Mouse (Mus musculus): ENCODE measurements around the gene Tgds. TPM values are rescaled to one million over a fixed set of nuclear protein-coding genes. Genes with fewer than 3 reads are reported as not detected.

The Tgds gene
- polyA plus RNA-seq, 1 experiment from 2014 or later = 24.4 TPM

DNA sequence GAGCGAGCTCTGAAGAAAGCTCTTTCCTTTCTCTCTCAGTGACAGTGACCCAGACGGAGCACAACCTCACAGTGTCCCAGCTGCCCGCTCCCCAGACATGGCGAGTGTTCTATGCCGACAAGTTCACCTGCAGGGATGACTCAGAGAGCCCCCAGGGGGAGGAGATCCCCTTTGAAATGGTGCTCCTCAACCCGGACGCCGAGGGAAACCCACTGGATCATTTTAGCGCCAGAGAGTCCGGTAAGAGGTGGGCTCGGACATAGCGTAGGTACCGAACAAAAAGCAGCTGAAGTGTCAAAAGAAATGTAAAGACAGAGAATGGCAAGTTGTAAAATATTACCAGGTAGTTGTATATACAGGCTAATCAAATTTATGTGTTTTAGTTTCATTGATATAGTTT is 15.5 kb upstream of the Tgds start:
- Histone ChIP-seq H3K9ac (ENCODE audit: low read length) (no peak overlapping the region), H3K4me2 (ENCODE audit: low read length) (no peak overlapping the region), H3K9me3 (replicated peaks; ENCODE audit: control insufficient read depth, low read length) (no peaks in the 10 kb centered on the region), H3K36me3 (ENCODE audit: control insufficient read depth, insufficient read depth, low read length) (peaks cover 13% of the 10 kb centered on the region; the same call in 1 of the 2 replicates), H3K4me1 (ENCODE audit: control insufficient read depth, insufficient read depth, low read length) (no peaks in the 10 kb centered on the region), H3K27ac (ENCODE audit: low read depth, low read length) (no peak overlapping the region), H3K27me3 (replicated peaks; ENCODE audit: control insufficient read depth, insufficient read depth, low read length) (no peaks in the 10 kb centered on the region), H3K4me3 (ENCODE audit: low read depth, low read length) (no peak overlapping the region)
- 94% methylated on average over 13 of the region's 13 CpGs for WGBS
- DNase-seq (ENCODE audit: low spot score) = no peak
- no peak for ATAC-seq

DNA sequence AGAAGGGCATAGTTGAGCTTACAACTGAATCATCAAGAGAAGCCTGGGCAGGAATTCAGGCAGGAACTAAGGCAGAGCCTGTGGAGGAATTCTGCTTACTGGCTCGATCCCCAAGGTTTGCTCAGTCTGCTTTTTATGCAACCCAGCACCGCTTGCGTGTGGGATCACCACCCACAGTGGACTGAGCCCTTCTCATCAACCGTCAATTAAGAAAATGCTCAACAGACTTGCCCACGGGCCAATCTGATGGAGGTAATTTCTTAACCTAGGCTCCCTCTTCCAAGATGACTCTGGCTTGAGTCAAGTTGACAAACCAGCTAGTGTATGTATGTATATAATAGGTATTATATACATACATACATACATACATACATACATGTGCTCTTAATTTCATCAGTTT is 9.7 kb upstream of the Tgds start:
- Histone ChIP-seq H3K9me3 (replicated peaks; ENCODE audit: control insufficient read depth, low read length) (no peaks in the 10 kb centered on the region), H3K4me2 (ENCODE audit: low read length) (no peak overlapping the region), H3K4me1 (ENCODE audit: control insufficient read depth, insufficient read depth, low read length) (peaks cover 7% of the 10 kb centered on the region), H3K9ac (ENCODE audit: low read length) (no peak overlapping the region), H3K36me3 (ENCODE audit: control insufficient read depth, insufficient read depth, low read length) (peaks cover 23% of the 10 kb centered on the region), H3K4me3 (ENCODE audit: low read depth, low read length) (no peak overlapping the region), H3K27me3 (replicated peaks; ENCODE audit: control insufficient read depth, insufficient read depth, low read length) (no peaks in the 10 kb centered on the region), H3K27ac (ENCODE audit: low read depth, low read length) (no peak overlapping the region)
- DNase-seq (ENCODE audit: low spot score) = no peak
- ATAC-seq = no peak
- WGBS = 88% methylated on average over 5 of the region's 5 CpGs

DNA sequence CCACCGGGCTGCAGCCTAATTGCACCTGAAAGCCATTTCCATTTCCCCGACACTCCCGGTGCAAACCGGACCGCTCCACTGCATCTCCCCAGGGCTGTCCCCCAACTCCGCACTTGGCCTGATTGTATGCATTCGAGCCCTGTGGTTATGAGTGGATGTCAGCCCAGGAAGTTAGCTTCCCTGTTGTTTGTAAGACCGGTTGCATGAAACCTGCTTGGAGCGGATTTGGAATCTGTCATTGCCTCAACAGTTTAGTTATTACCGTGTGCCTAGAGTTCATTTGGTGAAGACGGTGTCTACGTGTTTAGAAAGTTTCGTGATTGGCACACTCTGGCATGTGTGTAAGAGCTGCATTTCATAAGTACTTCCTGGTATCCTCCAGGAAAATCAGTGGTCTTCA is 4.9 kb upstream of the Tgds start:
- Histone ChIP-seq H3K4me3 (ENCODE audit: low read depth, low read length) (peak overlapping the region; percentile 83), H3K9ac (ENCODE audit: low read length) (peak overlapping the region; percentile 90), H3K4me1 (ENCODE audit: control insufficient read depth, insufficient read depth, low read length) (peaks cover 11% of the 10 kb centered on the region), H3K4me2 (ENCODE audit: low read length) (peak overlapping the region; percentile 84), H3K27ac (ENCODE audit: low read depth, low read length) (peak overlapping the region; percentile 21), H3K9me3 (replicated peaks; ENCODE audit: control insufficient read depth, low read length) (no peaks in the 10 kb centered on the region), H3K27me3 (replicated peaks; ENCODE audit: control insufficient read depth, insufficient read depth, low read length) (no peaks in the 10 kb centered on the region; the same call in 1 of the 2 replicates), H3K36me3 (ENCODE audit: control insufficient read depth, insufficient read depth, low read length) (peaks cover 23% of the 10 kb centered on the region)
- ATAC-seq = peak; percentile 27
- 1% methylated on average over 13 of the region's 13 CpGs for WGBS
- DNase-seq (ENCODE audit: low spot score) = peak; percentile 45

GRCm38 (mm10) chr14:118136744-118137452 is 4.3 kb upstream of the Tgds start, which contains the start of gene Gpr180:
Gpr180 (plus strand) TSS chr14:118137158.
- Histone ChIP-seq H3K4me2 (ENCODE audit: low read length) (peak within 1 kb of the TSS; percentile 84), H3K36me3 (ENCODE audit: control insufficient read depth, insufficient read depth, low read length) (peaks cover 23% of the 10 kb centered on the region), H3K9ac (ENCODE audit: low read length) (peak within 1 kb of the TSS; percentile 90), H3K27ac (ENCODE audit: low read depth, low read length) (peak within 1 kb of the TSS; percentile 55), H3K27me3 (replicated peaks; ENCODE audit: control insufficient read depth, insufficient read depth, low read length) (no peaks in the 10 kb centered on the region; the same call in 1 of the 2 replicates), H3K9me3 (replicated peaks; ENCODE audit: control insufficient read depth, low read length) (no peaks in the 10 kb centered on the region), H3K4me1 (ENCODE audit: control insufficient read depth, insufficient read depth, low read length) (peaks cover 12% of the 10 kb centered on the region), H3K4me3 (ENCODE audit: low read depth, low read length) (peak within 1 kb of the TSS; percentile 83)
- ATAC-seq (peak; percentile 98), DNase-seq (ENCODE audit: low spot score) (peak; percentile 99)
- under 1% methylated on average over 77 of the region's 77 CpGs for WGBS

- no peaks in the 10 kb centered on the region for H3K9me3 ChIP-seq (replicated peaks; ENCODE audit: control insufficient read depth, low read length)
- WGBS = 15% methylated on average over 21 of the region's 21 CpGs
- H3K27ac ChIP-seq (ENCODE audit: low read depth, low read length) = no peak overlapping the region; the same call in 1 of the 2 replicates
- peaks cover 10% of the 10 kb centered on the region for H3K4me1 ChIP-seq (ENCODE audit: control insufficient read depth, insufficient read depth, low read length)
- H3K36me3 ChIP-seq (ENCODE audit: control insufficient read depth, insufficient read depth, low read length) = peaks cover 23% of the 10 kb centered on the region
- H3K4me3 ChIP-seq (ENCODE audit: low read depth, low read length) = peak overlapping the region; percentile 56
- peak overlapping the region; percentile 68 for H3K9ac ChIP-seq (ENCODE audit: low read length)
- DNase-seq (ENCODE audit: low spot score) (no peak), ATAC-seq (peak; percentile 10)
- peak overlapping the region; percentile 79 for H3K4me2 ChIP-seq (ENCODE audit: low read length)
- H3K27me3 ChIP-seq (replicated peaks; ENCODE audit: control insufficient read depth, insufficient read depth, low read length) = no peaks in the 10 kb centered on the region; the same call in 1 of the 2 replicates
Measured at GRCm38 (mm10) chr14:118131931-118132641, 469 bp downstream of the Tgds start.

DNA sequence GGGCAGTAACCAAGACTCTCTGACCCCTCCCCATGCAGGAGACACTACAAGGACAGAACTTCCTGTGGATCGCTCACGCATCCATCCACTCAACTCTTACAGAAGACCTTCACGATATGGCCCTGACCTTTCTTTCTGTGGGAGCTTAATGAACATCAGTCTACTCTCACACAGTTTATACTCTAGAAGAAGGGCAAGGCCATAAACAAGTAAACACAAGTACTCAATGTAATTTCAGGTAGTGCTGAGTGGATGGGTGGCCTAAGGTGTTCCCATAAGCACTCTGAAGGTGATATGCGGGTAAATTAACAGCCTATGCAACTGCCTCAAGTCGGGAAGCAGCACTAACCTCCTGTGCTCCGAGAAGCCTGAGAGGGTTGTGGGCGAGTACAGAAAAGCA is 1.1 kb downstream of the Tgds start:
- peak overlapping the region; percentile 56 for H3K4me3 ChIP-seq (ENCODE audit: low read depth, low read length)
- no peak for ATAC-seq
- no peak overlapping the region for H3K27ac ChIP-seq (ENCODE audit: low read depth, low read length)
- no peak for DNase-seq (ENCODE audit: low spot score)
- WGBS = 87% methylated on average over 7 of the region's 7 CpGs
- H3K9me3 ChIP-seq (replicated peaks; ENCODE audit: control insufficient read depth, low read length) = no peaks in the 10 kb centered on the region
- peaks cover 29% of the 10 kb centered on the region for H3K36me3 ChIP-seq (ENCODE audit: control insufficient read depth, insufficient read depth, low read length)
- peak overlapping the region; percentile 68; the same call in 1 of the 2 replicates for H3K9ac ChIP-seq (ENCODE audit: low read length)
- peak overlapping the region; percentile 79 for H3K4me2 ChIP-seq (ENCODE audit: low read length)
- no peaks in the 10 kb centered on the region; the same call in 1 of the 2 replicates for H3K27me3 ChIP-seq (replicated peaks; ENCODE audit: control insufficient read depth, insufficient read depth, low read length)
- H3K4me1 ChIP-seq (ENCODE audit: control insufficient read depth, insufficient read depth, low read length) = peaks cover 10% of the 10 kb centered on the region

- Histone ChIP-seq H3K27me3 (replicated peaks; ENCODE audit: control insufficient read depth, insufficient read depth, low read length) (no peaks in the 10 kb centered on the region), H3K9me3 (replicated peaks; ENCODE audit: control insufficient read depth, low read length) (no peaks in the 10 kb centered on the region), H3K4me2 (ENCODE audit: low read length) (no peak overlapping the region), H3K9ac (ENCODE audit: low read length) (no peak overlapping the region), H3K36me3 (ENCODE audit: control insufficient read depth, insufficient read depth, low read length) (peaks cover 59% of the 10 kb centered on the region), H3K27ac (ENCODE audit: low read depth, low read length) (no peak overlapping the region), H3K4me1 (ENCODE audit: control insufficient read depth, insufficient read depth, low read length) (no peaks in the 10 kb centered on the region), H3K4me3 (ENCODE audit: low read depth, low read length) (no peak overlapping the region)
- ATAC-seq (no peak), DNase-seq (ENCODE audit: low spot score) (no peak)
- WGBS = 92% methylated on average over 5 of the region's 5 CpGs
Measured at GRCm38 (mm10) chr14:118126301-118126700, 6.3 kb downstream of the Tgds start.

- Histone ChIP-seq H3K27me3 (replicated peaks; ENCODE audit: control insufficient read depth, insufficient read depth, low read length) (no peaks in the 10 kb centered on the region), H3K9ac (ENCODE audit: low read length) (no peak overlapping the region), H3K4me3 (ENCODE audit: low read depth, low read length) (no peak overlapping the region), H3K9me3 (replicated peaks; ENCODE audit: control insufficient read depth, low read length) (no peaks in the 10 kb centered on the region), H3K4me2 (ENCODE audit: low read length) (no peak overlapping the region), H3K27ac (ENCODE audit: low read depth, low read length) (no peak overlapping the region), H3K4me1 (ENCODE audit: control insufficient read depth, insufficient read depth, low read length) (no peaks in the 10 kb centered on the region), H3K36me3 (ENCODE audit: control insufficient read depth, insufficient read depth, low read length) (peaks cover 74% of the 10 kb centered on the region)
- ATAC-seq (no peak), DNase-seq (ENCODE audit: low spot score) (no peak)
- WGBS = 89% methylated on average over 4 of the region's 4 CpGs
Measured at GRCm38 (mm10) chr14:118124771-118125170, 7.8 kb downstream of the Tgds start.

GRCm38 (mm10) chr14:118124129-118124528 is 8.4 kb downstream of the Tgds start:
- no peak for ATAC-seq
- Histone ChIP-seq H3K4me2 (ENCODE audit: low read length) (no peak overlapping the region), H3K9me3 (replicated peaks; ENCODE audit: control insufficient read depth, low read length) (no peaks in the 10 kb centered on the region), H3K27me3 (replicated peaks; ENCODE audit: control insufficient read depth, insufficient read depth, low read length) (no peaks in the 10 kb centered on the region), H3K4me1 (ENCODE audit: control insufficient read depth, insufficient read depth, low read length) (no peaks in the 10 kb centered on the region), H3K36me3 (ENCODE audit: control insufficient read depth, insufficient read depth, low read length) (peaks cover 76% of the 10 kb centered on the region), H3K9ac (ENCODE audit: low read length) (no peak overlapping the region), H3K4me3 (ENCODE audit: low read depth, low read length) (no peak overlapping the region), H3K27ac (ENCODE audit: low read depth, low read length) (no peak overlapping the region)
- 92% methylated on average over 5 of the region's 5 CpGs for WGBS
- no peak for DNase-seq (ENCODE audit: low spot score)

All from forebrain, embryonic 14.5 days (tissue).